Mouse (Mus musculus) kidney, embryonic 15.5 days (tissue): Measurements from ENCODE around the gene Gnat1. TPM values are rescaled to one million over a fixed set of nuclear protein-coding genes. Genes with fewer than 3 reads are reported as not detected.

Experiments
- ATAC-seq: fragments of 200-750 bp; cut with Nextera tagmentation; replicated peaks from 2 replicates; pipeline ENCODE4 v1.8.0; 2017; ENCODE audit warnings: moderate TSS enrichment; ENCODE audit not compliant: low FRiP score
- H3K27ac ChIP-seq: fragments of 300-500 bp; sonication (generic); 2 replicates; pipeline ENCODE4 v1.5.1; 2015; ENCODE audit warnings: mild to moderate bottlenecking, inconsistent platforms
- H3K27me3 ChIP-seq: fragments of 300-500 bp; sonication (generic); 2 replicates; pipeline ENCODE4 v1.6.1; 2015; ENCODE audit warnings: inconsistent platforms
- H3K36me3 ChIP-seq: fragments of 300-500 bp; sonication (generic); 2 replicates; pipeline ENCODE4 v1.6.1; 2015; ENCODE audit warnings: inconsistent platforms
- H3K4me1 ChIP-seq: fragments of 300-500 bp; sonication (generic); 2 replicates; pipeline ENCODE4 v1.6.1; 2015; ENCODE audit warnings: inconsistent platforms
- H3K4me2 ChIP-seq: fragments of 300-500 bp; sonication (generic); 2 replicates; pipeline ENCODE4 v1.6.1; 2015; ENCODE audit warnings: moderate library complexity, mild to moderate bottlenecking, inconsistent platforms
- H3K4me3 ChIP-seq: fragments of 300-500 bp; sonication (generic); replicated peaks from 2 replicates; pipeline ENCODE4 v1.5.1; 2015; ENCODE audit warnings: mild to moderate bottlenecking, inconsistent platforms
- H3K9ac ChIP-seq: fragments of 300-500 bp; sonication (generic); 2 replicates; pipeline ENCODE4 v1.6.1; 2015; ENCODE audit warnings: mild to moderate bottlenecking, inconsistent platforms
- H3K9me3 ChIP-seq: fragments of 300-500 bp; sonication (generic); replicated peaks from 2 replicates; pipeline ENCODE4 v1.6.1; 2016; ENCODE audit warnings: inconsistent platforms
- WGBS: fragments of 180-500 bp; shearing (Covaris S2); methylation state at CpG from one replicate; pipeline ENCODE4 v1.1.7; 2015; ENCODE audit warnings: mixed read lengths; 5-methylcytosine and 5-hydroxymethylcytosine counted together
- polyA plus RNA-seq: library from polyadenylated mRNA; unstranded; fragments of >200 nt; fragmentation: Nextera tagmentation; extraction: Ambion mirVana; gene quantifications from 2 replicates; pipeline ENCODE4 v1.2.1, GENCODE M21; 2015

Gene Gnat1
- polyA plus RNA-seq, 1 experiment from 2014 or later, result 4.6 TPM

DNA sequence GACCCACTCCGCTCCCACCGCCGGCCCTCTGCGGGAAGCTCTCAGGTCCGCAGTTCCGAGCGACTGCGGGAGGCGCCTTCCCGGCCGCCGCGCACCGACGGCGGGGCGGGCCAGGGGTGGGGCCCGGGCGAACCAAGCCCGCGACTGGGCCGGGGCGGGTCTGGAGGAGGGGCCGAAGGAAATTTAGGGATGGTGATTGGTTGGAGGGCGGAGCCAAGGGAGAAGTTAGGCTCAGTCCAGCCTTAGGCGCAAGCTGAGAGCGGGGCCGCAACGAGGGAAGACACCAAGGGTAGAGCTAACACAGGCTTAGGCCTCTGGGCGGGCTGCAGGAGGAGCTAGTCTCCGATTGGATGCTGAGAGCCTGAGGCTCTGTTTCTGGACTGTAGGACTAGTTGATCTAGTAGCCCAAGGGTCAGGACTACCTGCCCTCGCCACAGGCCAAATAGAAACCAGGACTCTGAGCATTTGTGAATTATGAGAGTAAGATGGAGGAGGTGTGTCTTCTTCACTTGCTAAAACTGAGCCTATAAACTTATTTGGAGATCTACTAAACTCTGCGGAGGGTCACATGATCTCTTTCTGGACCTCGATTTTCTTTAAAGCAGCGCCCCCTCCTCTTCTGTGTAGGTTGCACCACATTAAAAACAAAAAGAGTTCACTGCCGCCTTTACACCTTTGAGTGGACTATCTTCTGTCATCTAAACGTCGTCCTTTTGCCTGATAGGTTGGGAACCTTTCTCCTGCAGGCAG is 44.1 kb downstream of the Gnat1 start, which contains the start of gene Gnai2:
Gnai2 (minus strand) TSS at position 89 of the 750 bp plus-strand sequence.
- peak; percentile 97 for ATAC-seq
- Histone ChIP-seq H3K9me3 (no peaks in the 10 kb centered on the region), H3K4me3 (peak within 1 kb of the TSS; percentile 93), H3K36me3 (peaks cover 8% of the 10 kb centered on the region; the same call in 1 of the 2 replicates), H3K4me1 (peaks cover 54% of the 10 kb centered on the region), H3K9ac (peak within 1 kb of the TSS; percentile 97), H3K27me3 (no peaks in the 10 kb centered on the region), H3K27ac (peak within 1 kb of the TSS; percentile 92), H3K4me2 (peak within 1 kb of the TSS; percentile 96)
- 2% methylated on average over 38 of the region's 38 CpGs for WGBS

- Histone ChIP-seq H3K9me3 (no peaks in the 10 kb centered on the region), H3K9ac (peak overlapping the region; percentile 97), H3K4me2 (peak overlapping the region; percentile 96), H3K27ac (peak overlapping the region; percentile 92), H3K36me3 (peaks cover 8% of the 10 kb centered on the region; the same call in 1 of the 2 replicates), H3K4me1 (peaks cover 59% of the 10 kb centered on the region), H3K27me3 (no peaks in the 10 kb centered on the region), H3K4me3 (peak overlapping the region; percentile 93)
- ATAC-seq, result peak; percentile 1; the same call in 1 of the 2 replicates
- WGBS, result under 1% methylated on average over 35 of the region's 35 CpGs
Observed at GRCm38 (mm10) chr9:107634406-107635278, 44.9 kb downstream of the Gnat1 start.

DNA sequence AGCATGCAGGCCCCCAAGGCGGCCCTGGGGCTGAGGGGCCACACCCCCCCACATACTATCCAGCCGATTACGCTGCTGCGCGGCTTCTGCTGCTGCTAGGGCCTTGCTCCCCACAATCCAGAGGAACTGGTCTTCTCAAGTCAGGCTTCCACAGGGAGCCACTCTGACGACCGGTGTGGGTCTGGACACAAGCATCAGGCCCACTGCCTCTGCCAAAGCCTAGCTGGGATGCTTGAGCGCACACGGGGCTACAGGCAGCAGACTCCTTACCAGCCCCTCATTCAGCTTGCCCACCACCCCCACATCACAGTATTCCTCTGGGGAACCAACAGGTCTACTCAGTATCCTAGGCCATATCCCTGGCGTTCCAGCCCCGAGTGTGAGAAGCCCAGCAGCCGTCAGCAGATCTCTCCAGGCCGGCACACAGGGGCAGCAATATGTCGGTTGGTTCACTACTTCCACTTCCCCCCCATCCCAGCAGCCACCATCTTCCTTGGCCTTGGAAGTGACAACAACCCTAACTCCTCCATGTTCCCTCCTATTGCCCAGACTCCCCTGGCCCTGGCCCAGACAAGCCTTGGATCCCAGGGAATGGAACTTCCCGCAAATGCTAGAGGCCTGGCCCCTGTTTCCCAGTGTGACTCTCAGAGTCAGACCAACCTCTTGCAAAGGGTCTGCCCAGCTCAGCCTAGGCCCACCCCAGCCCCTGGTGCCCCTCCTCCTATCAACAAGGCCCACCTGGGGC is 45.7 kb downstream of the Gnat1 start:
- no peaks in the 10 kb centered on the region for H3K9me3 ChIP-seq
- peaks cover 67% of the 10 kb centered on the region for H3K4me1 ChIP-seq
- peak overlapping the region; percentile 92 for H3K27ac ChIP-seq
- ATAC-seq, result no peak
- H3K4me3 ChIP-seq, result peak overlapping the region; percentile 93
- H3K27me3 ChIP-seq, result no peaks in the 10 kb centered on the region
- 3% methylated on average over 15 of the region's 15 CpGs for WGBS
- H3K36me3 ChIP-seq, result peaks cover 8% of the 10 kb centered on the region; the same call in 1 of the 2 replicates
- peak overlapping the region; percentile 96 for H3K4me2 ChIP-seq
- H3K9ac ChIP-seq, result peak overlapping the region; percentile 97

GRCm38 (mm10) chr9:107633091-107633660 is 46.3 kb downstream of the Gnat1 start:
- H3K27ac ChIP-seq, result peak overlapping the region; percentile 92
- peak; percentile 14; the same call in 1 of the 2 replicates for ATAC-seq
- peaks cover 74% of the 10 kb centered on the region for H3K4me1 ChIP-seq
- peak overlapping the region; percentile 96 for H3K4me2 ChIP-seq
- no peaks in the 10 kb centered on the region for H3K27me3 ChIP-seq
- no peaks in the 10 kb centered on the region for H3K9me3 ChIP-seq
- H3K9ac ChIP-seq, result peak overlapping the region; percentile 97
- under 1% methylated on average over 32 of the region's 33 CpGs for WGBS
- peaks cover 8% of the 10 kb centered on the region; the same call in 1 of the 2 replicates for H3K36me3 ChIP-seq
- peak overlapping the region; percentile 93 for H3K4me3 ChIP-seq

- Histone ChIP-seq H3K4me2 (peak overlapping the region; percentile 96), H3K9me3 (no peaks in the 10 kb centered on the region), H3K4me1 (peaks cover 81% of the 10 kb centered on the region), H3K36me3 (peaks cover 8% of the 10 kb centered on the region; the same call in 1 of the 2 replicates), H3K27me3 (no peaks in the 10 kb centered on the region), H3K27ac (peak overlapping the region; percentile 92), H3K4me3 (peak overlapping the region; percentile 93), H3K9ac (peak overlapping the region; percentile 97)
- no peak for ATAC-seq
- 64% methylated on average over 6 of the region's 6 CpGs for WGBS
Observed at GRCm38 (mm10) chr9:107632478-107632877, 47.0 kb downstream of the Gnat1 start.

DNA sequence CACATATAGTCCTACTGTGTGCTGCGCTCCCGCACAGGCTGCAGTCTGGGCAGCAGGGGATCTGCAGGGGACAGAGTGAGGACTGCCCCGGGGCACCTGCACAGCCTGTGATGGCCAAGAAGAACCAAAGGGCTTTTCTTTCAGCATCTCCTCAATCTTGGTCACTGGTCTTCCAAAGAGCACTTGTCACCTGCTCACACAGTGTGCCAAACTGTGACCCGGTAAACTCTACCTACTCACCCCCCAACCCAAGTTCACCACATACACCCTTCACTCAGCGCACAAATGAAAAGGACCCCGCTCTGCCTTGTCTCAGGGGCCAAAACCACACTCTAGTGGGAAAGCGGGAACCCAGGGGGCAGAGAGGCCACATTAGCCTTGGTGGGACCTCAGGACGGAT is 47.7 kb downstream of the Gnat1 start:
- ATAC-seq, result no peak
- Histone ChIP-seq H3K9ac (peak overlapping the region; percentile 97), H3K4me1 (peaks cover 82% of the 10 kb centered on the region), H3K27me3 (no peaks in the 10 kb centered on the region), H3K36me3 (peaks cover 8% of the 10 kb centered on the region; the same call in 1 of the 2 replicates), H3K9me3 (no peaks in the 10 kb centered on the region), H3K4me3 (peak overlapping the region; percentile 93; the same call in 1 of the 2 replicates), H3K27ac (peak overlapping the region; percentile 92), H3K4me2 (peak overlapping the region; percentile 96)
- WGBS, result 89% methylated on average over 8 of the region's 8 CpGs

GRCm38 (mm10) chr9:107631311-107631826 is 48.1 kb downstream of the Gnat1 start:
- H3K27ac ChIP-seq, result peak overlapping the region; percentile 92
- H3K9me3 ChIP-seq, result no peaks in the 10 kb centered on the region
- H3K9ac ChIP-seq, result peak overlapping the region; percentile 97; the same call in 1 of the 2 replicates
- 71% methylated on average over 9 of the region's 9 CpGs for WGBS
- peaks cover 84% of the 10 kb centered on the region for H3K4me1 ChIP-seq
- H3K36me3 ChIP-seq, result peaks cover 8% of the 10 kb centered on the region; the same call in 1 of the 2 replicates
- no peaks in the 10 kb centered on the region for H3K27me3 ChIP-seq
- H3K4me3 ChIP-seq, result peak overlapping the region; percentile 93; the same call in 1 of the 2 replicates
- H3K4me2 ChIP-seq, result peak overlapping the region; percentile 96
- no peak for ATAC-seq

- WGBS, result 20% methylated on average over 4 of the region's 4 CpGs
- H3K4me3 ChIP-seq, result peak overlapping the region; percentile 6; the same call in 1 of the 2 replicates
- H3K36me3 ChIP-seq, result peaks cover 13% of the 10 kb centered on the region; the same call in 1 of the 2 replicates
- peak overlapping the region; percentile 96 for H3K4me2 ChIP-seq
- peak overlapping the region; percentile 92 for H3K27ac ChIP-seq
- peaks cover 82% of the 10 kb centered on the region for H3K4me1 ChIP-seq
- H3K27me3 ChIP-seq, result no peaks in the 10 kb centered on the region
- no peak for ATAC-seq
- no peaks in the 10 kb centered on the region for H3K9me3 ChIP-seq
- H3K9ac ChIP-seq, result peak overlapping the region; percentile 97; the same call in 1 of the 2 replicates
Observed at GRCm38 (mm10) chr9:107630576-107630975, 48.9 kb downstream of the Gnat1 start.

- WGBS, result 17% methylated on average over 14 of the region's 14 CpGs
- peak overlapping the region; percentile 92 for H3K27ac ChIP-seq
- H3K9ac ChIP-seq, result peak overlapping the region; percentile 97; the same call in 1 of the 2 replicates
- H3K27me3 ChIP-seq, result no peaks in the 10 kb centered on the region
- peaks cover 84% of the 10 kb centered on the region for H3K4me1 ChIP-seq
- peak overlapping the region; percentile 96 for H3K4me2 ChIP-seq
- H3K36me3 ChIP-seq, result peaks cover 19% of the 10 kb centered on the region; the same call in 1 of the 2 replicates
- ATAC-seq, result no peak
- no peaks in the 10 kb centered on the region for H3K9me3 ChIP-seq
- 0 out of 2 replicates have a peak overlapping the region, but pooled peaks have one; percentile 6 for H3K4me3 ChIP-seq
Observed at GRCm38 (mm10) chr9:107629901-107630425, 49.5 kb downstream of the Gnat1 start.

DNA sequence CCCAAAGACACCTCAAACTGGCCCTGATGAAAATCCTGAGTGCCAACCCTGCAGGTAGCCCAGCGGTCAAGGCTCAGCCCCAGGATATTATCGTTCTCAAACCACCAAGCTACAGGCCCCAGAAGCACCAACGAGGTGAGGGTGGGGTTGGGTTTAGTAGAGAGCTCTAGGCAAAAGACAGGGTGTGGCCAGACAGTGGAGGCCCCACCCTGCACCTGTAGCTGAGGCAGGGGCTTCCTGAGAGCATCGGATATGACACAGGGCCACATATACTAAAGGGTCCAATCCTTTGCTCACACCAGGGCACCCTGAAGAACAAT is 50.1 kb downstream of the Gnat1 start:
- Histone ChIP-seq H3K36me3 (peaks cover 25% of the 10 kb centered on the region), H3K27ac (peak overlapping the region; percentile 92), H3K4me3 (0 out of 2 replicates have a peak overlapping the region, but pooled peaks have one; percentile 11), H3K9ac (0 out of 2 replicates have a peak overlapping the region, but pooled peaks have one; percentile 14), H3K4me2 (peak overlapping the region; percentile 96), H3K9me3 (no peaks in the 10 kb centered on the region), H3K27me3 (no peaks in the 10 kb centered on the region), H3K4me1 (peaks cover 90% of the 10 kb centered on the region)
- ATAC-seq, result no peak
- 19% methylated on average over 4 of the region's 4 CpGs for WGBS
